Mouse (Mus musculus) adipocyte (in vitro differentiated cells): ENCODE data around the gene Thbs3.
"Not testable (repeated sequence)": the region's sequence is repeated elsewhere in the genome, so short reads cannot be mapped to it uniquely, and the experiment has no call there.

Experiments
- DNase-seq: peaks from one replicate; pipeline ENCODE4 v3.0.0-alpha.2; 2016; ENCODE audit warnings: low spot score

The Thbs3 gene

GRCm38 (mm10) chr3:89195979-89196877, 18.8 kb upstream of the Thbs3 start:
- DNase-seq: peak; percentile 95

GRCm38 (mm10) chr3:89199839-89200238, 15.1 kb upstream of the Thbs3 start:
- DNase-seq: peak; percentile 40

- peak; percentile 96 for DNase-seq
Measured at GRCm38 (mm10) chr3:89202253-89203141, 12.5 kb upstream of the Thbs3 start, which contains the start of gene Gba. Gene Gba (plus strand): TSS chr3:89202928.

- peak; percentile 29 for DNase-seq
Measured at GRCm38 (mm10) chr3:89203142-89203514, 11.9 kb upstream of the Thbs3 start.

GRCm38 (mm10) chr3:89206079-89206478, 8.9 kb upstream of the Thbs3 start:
- peak; percentile 45 for DNase-seq

- no peak for DNase-seq
Measured at GRCm38 (mm10) chr3:89206695-89207094, 8.3 kb upstream of the Thbs3 start.

GRCm38 (mm10) chr3:89208075-89208657, 6.8 kb upstream of the Thbs3 start:
- DNase-seq: no peak

- DNase-seq: no peak
Measured at GRCm38 (mm10) chr3:89208736-89209135, 6.2 kb upstream of the Thbs3 start.

GRCm38 (mm10) chr3:89209731-89210130, 5.2 kb upstream of the Thbs3 start:
- DNase-seq: no peak

GRCm38 (mm10) chr3:89210162-89210561, 4.8 kb upstream of the Thbs3 start:
- no peak for DNase-seq

GRCm38 (mm10) chr3:89210731-89211130, 4.2 kb upstream of the Thbs3 start:
- DNase-seq: no peak

GRCm38 (mm10) chr3:89213803-89214530, 1.0 kb upstream of the Thbs3 start:
- DNase-seq: peak; percentile 89

GRCm38 (mm10) chr3:89215853-89216252, 873 bp downstream of the Thbs3 start:
- DNase-seq: peak; percentile 88

GRCm38 (mm10) chr3:89216407-89216806, 1.4 kb downstream of the Thbs3 start:
- not testable (repeated sequence) for DNase-seq

- no peak for DNase-seq
Measured at GRCm38 (mm10) chr3:89218271-89218670, 3.3 kb downstream of the Thbs3 start.

GRCm38 (mm10) chr3:89219546-89219945, 4.6 kb downstream of the Thbs3 start:
- no peak for DNase-seq

GRCm38 (mm10) chr3:89221167-89221566, 6.2 kb downstream of the Thbs3 start:
- no peak for DNase-seq

GRCm38 (mm10) chr3:89224796-89225195, 9.8 kb downstream of the Thbs3 start:
- no peak for DNase-seq

- no peak for DNase-seq
Measured at GRCm38 (mm10) chr3:89225321-89225815, 10.4 kb downstream of the Thbs3 start.

- DNase-seq: no peak
Measured at GRCm38 (mm10) chr3:89225918-89226317, 10.9 kb downstream of the Thbs3 start.

- no peak for DNase-seq
Measured at GRCm38 (mm10) chr3:89226361-89226760, 11.4 kb downstream of the Thbs3 start.
